Mouse (Mus musculus): Measurements from ENCODE around the gene Trcg1. TPM values are rescaled to one million over a fixed set of nuclear protein-coding genes. Genes with fewer than 3 reads are reported as not detected.

Trcg1 gene
- not detected in 2 replicates for polyA plus RNA-seq (2015; fragmentation: Nextera tagmentation; extraction: Ambion mirVana)

DNA sequence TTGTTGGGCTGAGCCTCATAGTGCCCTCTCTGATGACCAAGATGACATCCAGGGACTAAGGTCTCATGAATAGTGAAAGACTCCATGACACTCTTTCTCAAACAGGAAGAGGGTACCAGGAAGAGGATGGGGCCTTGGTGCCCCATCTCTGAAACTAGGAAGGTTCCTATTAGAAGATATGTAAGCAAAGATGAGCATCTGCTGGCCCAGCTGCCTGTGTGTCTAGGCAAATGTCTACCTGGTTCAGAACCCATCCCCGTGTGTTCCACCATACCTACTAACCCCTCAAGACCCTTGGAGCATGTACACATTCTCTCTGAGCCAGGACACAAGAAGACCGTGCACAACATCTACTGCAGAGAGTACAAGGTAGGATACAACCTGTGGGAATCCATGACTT, at the start of gene Trcg1:
Gene Trcg1, plus strand, starts transcription at position 301 of the 400 bp plus-strand sequence.

DNA sequence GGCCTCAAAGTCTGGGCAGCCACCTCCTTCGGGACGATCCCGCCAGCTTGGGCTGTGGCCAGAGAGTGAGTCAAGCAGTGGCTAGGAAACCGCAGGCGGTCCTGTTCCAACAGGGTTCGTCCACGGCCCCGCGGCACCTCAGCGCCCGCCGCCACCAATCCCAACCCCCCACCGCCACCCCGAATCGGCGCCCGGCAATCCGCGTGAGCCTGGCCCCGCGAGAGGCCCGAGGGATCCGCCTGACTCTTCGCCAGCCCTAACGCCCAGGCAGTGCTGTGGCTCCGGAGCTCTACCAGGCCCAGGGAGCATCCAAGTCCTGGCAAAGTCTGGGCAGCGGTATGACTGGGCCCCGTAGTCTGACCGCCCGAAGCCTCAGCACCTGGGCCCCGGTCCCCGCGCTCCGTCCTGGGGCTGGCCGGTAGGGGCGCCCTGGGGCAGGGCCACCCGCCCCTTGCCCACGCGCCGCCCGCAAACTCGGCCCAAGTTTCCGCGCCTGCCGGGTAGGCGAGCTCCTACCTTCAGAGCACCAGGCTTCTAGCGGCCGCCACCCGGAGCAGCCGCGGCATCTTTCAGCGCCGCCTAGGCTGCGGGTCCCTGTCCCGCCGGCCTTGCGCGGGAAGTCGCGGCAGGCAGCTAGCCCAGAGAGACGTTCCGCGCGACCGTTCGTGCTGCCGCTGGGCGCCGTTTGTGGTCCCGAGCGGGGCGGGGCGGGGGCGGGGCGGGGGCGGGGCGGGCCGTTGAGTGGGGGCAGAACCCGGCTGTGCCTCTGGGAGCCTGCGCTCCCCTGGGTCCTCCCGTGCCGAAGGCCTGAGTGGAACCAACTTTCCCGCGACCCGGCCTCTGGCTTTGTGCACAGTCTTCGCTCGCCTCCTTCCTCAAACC, 25.8 kb downstream of the Trcg1 start, which contains the start of gene 1700017B05Rik:
Gene 1700017B05Rik, minus strand, starts transcription at position 700 of the 882 bp plus-strand sequence.

Other genes with a start within 250 kb of the Trcg1 start
- gene Ptpn9, start 241.6 kb upstream of the Trcg1 start, polyA plus RNA-seq (2015; fragmentation: Nextera tagmentation; extraction: Ambion mirVana), result 6.4 and 8.4 TPM in 2 replicates
- 9.4 and 9.7 TPM in 2 replicates for gene Sin3a, start 164.5 kb upstream of the Trcg1 start, polyA plus RNA-seq (2015; fragmentation: Nextera tagmentation; extraction: Ambion mirVana)
- gene Man2c1, start 105.9 kb upstream of the Trcg1 start, polyA plus RNA-seq (2015; fragmentation: Nextera tagmentation; extraction: Ambion mirVana), result 36.4 and 37.4 TPM in 2 replicates
- gene Neil1, start 88.3 kb upstream of the Trcg1 start, polyA plus RNA-seq (2015; fragmentation: Nextera tagmentation; extraction: Ambion mirVana), result 4.4 and 5.2 TPM in 2 replicates
- 62.5 and 63.0 TPM in 2 replicates for gene Commd4, start 78.2 kb upstream of the Trcg1 start, polyA plus RNA-seq (2015; fragmentation: Nextera tagmentation; extraction: Ambion mirVana)
- 4.8 and 8.2 TPM in 2 replicates for gene 1700017B05Rik, start 26.1 kb downstream of the Trcg1 start, polyA plus RNA-seq (2015; fragmentation: Nextera tagmentation; extraction: Ambion mirVana)
- gene Ppcdc, start 203.6 kb downstream of the Trcg1 start, polyA plus RNA-seq (2015; fragmentation: Nextera tagmentation; extraction: Ambion mirVana), result 14.5 and 14.9 TPM in 2 replicates
- gene Scamp5, start 231.5 kb downstream of the Trcg1 start, polyA plus RNA-seq (2015; fragmentation: Nextera tagmentation; extraction: Ambion mirVana), result 7.9 and 8.3 TPM in 2 replicates

All from skeletal muscle tissue, postnatal 0 days (tissue).